Comparison of ENCODE assay signal across 12 mouse cellular contexts in the genomic region with DNA sequence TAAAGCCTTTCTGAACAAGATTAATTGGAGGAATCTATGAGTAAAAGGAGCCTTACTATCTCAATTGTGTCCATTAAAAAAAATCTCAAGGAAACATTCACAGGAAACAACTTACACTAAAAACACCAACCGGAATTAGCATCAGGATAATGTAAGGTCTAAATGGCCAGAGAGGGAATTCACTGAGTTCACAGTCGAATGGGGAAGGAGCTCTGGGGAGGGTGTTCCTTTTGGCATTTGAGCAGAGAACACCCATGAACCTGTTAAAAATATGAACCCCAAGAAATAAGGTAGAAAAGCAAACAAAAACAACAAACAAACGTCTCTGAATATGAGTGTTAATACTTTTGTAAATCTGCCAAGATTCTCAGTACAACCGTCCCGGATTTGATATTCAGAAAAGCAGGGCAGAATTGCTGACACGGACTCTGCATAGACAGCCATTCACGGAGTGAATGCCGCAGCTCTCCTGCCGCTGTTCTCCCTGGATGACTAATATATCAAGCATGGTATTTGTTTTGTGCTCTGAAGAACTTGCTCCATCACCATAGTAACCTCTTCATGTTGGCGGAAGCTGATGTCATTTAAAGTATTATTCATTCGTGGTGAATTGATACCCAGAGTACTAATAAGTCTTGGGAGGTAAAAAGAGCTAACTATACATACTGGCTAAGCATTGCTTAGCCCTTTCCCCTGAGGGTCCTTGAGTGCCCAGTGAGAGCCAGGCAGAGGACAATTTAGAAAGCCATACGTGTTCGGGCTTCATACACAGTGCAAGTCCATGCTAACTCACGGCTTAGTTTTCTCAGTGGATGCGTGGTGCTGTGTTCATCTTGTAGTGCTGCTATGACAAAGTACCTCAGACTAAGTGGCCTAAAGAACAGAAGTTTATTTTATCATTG. TPM values are rescaled to one million over a fixed set of nuclear protein-coding genes. Genes with fewer than 3 reads are reported as not detected.
DNase-seq lines count a peak whose midpoint lies in the region; ATAC-seq and TF ChIP-seq lines count a peak whose summit lies in the region.
"Had no signal": no experiment of that assay in that cellular context is flagged by ENCODE, and none has a peak within 500 bp of the region (broad histone marks: within the 10 kb centered on the region; RNA-seq: fewer than 3 reads in every experiment).

No protein-coding gene starts in this region.

- in situ Hi-C loops in ES-E14 (cut with MboI; ENCODE audit: low sequenced_read_pairs in 2 of 2, unreplicated experiment in 2 of 2) = no loop called here

- 64% methylated on average over 15 of the region's 15 CpGs for WGBS in intestine, embryonic 14.5 days
- WGBS in intestine, embryonic 15.5 days = 56% methylated on average over 15 of the region's 15 CpGs
- 44% methylated on average over 15 of the region's 15 CpGs for WGBS in hindbrain, embryonic 12.5 days

- H3K27ac ChIP-seq in intestine, embryonic 14.5 days (ENCODE audit: low read depth) = no peak overlapping the region
- no peak overlapping the region for H3K27ac ChIP-seq in intestine, embryonic 15.5 days
- no peak overlapping the region for H3K27ac ChIP-seq in ES-E14 (ENCODE audit: insufficient read depth, low read depth, low read length, poor library complexity, severe bottlenecking)
- no peak overlapping the region for H3K27ac ChIP-seq in hindbrain, embryonic 12.5 days
- H3K27ac ChIP-seq: heart, embryonic 15.5 days; macrophage had no signal

- no peak for DNase-seq in intestine, embryonic 14.5 days (ENCODE audit: low spot score)
- no peak for DNase-seq in ES-E14 (ENCODE audit: low read depth, low spot score)
- peak; percentile 8 for DNase-seq in lung, postnatal 10 days
- DNase-seq in ovary, postnatal 10 days (ENCODE audit: low spot score) = no peak
- DNase-seq in heart, postnatal 25 days (ENCODE audit: low spot score) = no peak
- DNase-seq in gastrocnemius, postnatal 36 days = no peak
- DNase-seq: cerebellum, adult 9-10 months; thymus, postnatal 14 days had no signal

- H3K4me3 ChIP-seq in intestine, embryonic 14.5 days (ENCODE audit: low read depth, low read length) = no peak overlapping the region
- H3K4me3 ChIP-seq in intestine, embryonic 15.5 days (replicated peaks) = no peak overlapping the region
- no peak overlapping the region for H3K4me3 ChIP-seq in ES-E14 (ENCODE audit: insufficient read depth in 1 of 2, low read depth in 1 of 2, low read length in 2 of 2, poor library complexity in 1 of 2, severe bottlenecking in 1 of 2)
- no peak overlapping the region for H3K4me3 ChIP-seq in hindbrain, embryonic 12.5 days
- H3K4me3 ChIP-seq: heart, embryonic 15.5 days had no signal

- intact Hi-C loops in heart, postnatal 25 days (cut with DNase I) = no loop called here
- intact Hi-C loops in gastrocnemius, postnatal 36 days (cut with DNase I) = no loop called here

- 0 out of 2 replicates have a peak, but pooled peaks have one; percentile 47 for ATAC-seq in intestine, embryonic 14.5 days (replicated peaks; ENCODE audit: low FRiP score, low TSS enrichment, low read depth)
- ATAC-seq in intestine, embryonic 15.5 days = no peak
- peak; percentile 46; the same call in 1 of the 2 replicates for ATAC-seq in hindbrain, embryonic 12.5 days (ENCODE audit: low FRiP score)

- H3K4me1 ChIP-seq in intestine, embryonic 14.5 days (replicated peaks; ENCODE audit: control insufficient read depth, insufficient read depth, low read length) = no peaks in the 10 kb centered on the region
- no peaks in the 10 kb centered on the region for H3K4me1 ChIP-seq in intestine, embryonic 15.5 days (replicated peaks)
- H3K4me1 ChIP-seq in ES-E14 (ENCODE audit: control insufficient read depth in 2 of 2, insufficient read depth in 2 of 2, low read length in 2 of 2, poor library complexity in 1 of 2) = no peaks in the 10 kb centered on the region
- H3K4me1 ChIP-seq in hindbrain, embryonic 12.5 days = peaks cover 4% of the 10 kb centered on the region; the same call in 1 of the 2 replicates
- H3K4me1 ChIP-seq: heart, embryonic 15.5 days had no signal

- no peaks in the 10 kb centered on the region for H3K36me3 ChIP-seq in intestine, embryonic 14.5 days (ENCODE audit: control insufficient read depth, insufficient read depth, low read length)
- H3K36me3 ChIP-seq in intestine, embryonic 15.5 days = no peaks in the 10 kb centered on the region
- H3K36me3 ChIP-seq in ES-E14 (ENCODE audit: control insufficient read depth, insufficient read depth, low read length, poor library complexity, severe bottlenecking) = no peaks in the 10 kb centered on the region
- H3K36me3 ChIP-seq in hindbrain, embryonic 12.5 days = no peaks in the 10 kb centered on the region
- H3K36me3 ChIP-seq: heart, embryonic 15.5 days had no signal

- no peak overlapping the region for H3K9ac ChIP-seq in intestine, embryonic 14.5 days (ENCODE audit: low read length)
- H3K9ac ChIP-seq in intestine, embryonic 15.5 days = no peak overlapping the region
- H3K9ac ChIP-seq in ES-E14 (ENCODE audit: insufficient read depth, low read depth, low read length, poor library complexity, severe bottlenecking) = no peak overlapping the region
- no peak overlapping the region for H3K9ac ChIP-seq in hindbrain, embryonic 12.5 days
- H3K9ac ChIP-seq: heart, embryonic 15.5 days had no signal

- H3K27me3 ChIP-seq in intestine, embryonic 14.5 days (replicated peaks; ENCODE audit: control insufficient read depth, insufficient read depth, low read length) = no peaks in the 10 kb centered on the region
- H3K27me3 ChIP-seq in intestine, embryonic 15.5 days (replicated peaks) = no peaks in the 10 kb centered on the region
- H3K27me3 ChIP-seq in hindbrain, embryonic 12.5 days = no peaks in the 10 kb centered on the region
- H3K27me3 ChIP-seq: heart, embryonic 15.5 days had no signal

- no peak overlapping the region for H3K4me2 ChIP-seq in intestine, embryonic 14.5 days (ENCODE audit: low read length)
- no peak overlapping the region for H3K4me2 ChIP-seq in intestine, embryonic 15.5 days (replicated peaks)
- no peak overlapping the region for H3K4me2 ChIP-seq in hindbrain, embryonic 12.5 days (replicated peaks)
- H3K4me2 ChIP-seq: heart, embryonic 15.5 days had no signal

- no peaks in the 10 kb centered on the region for H3K9me3 ChIP-seq in intestine, embryonic 14.5 days (ENCODE audit: control insufficient read depth, low read length)
- no peaks in the 10 kb centered on the region for H3K9me3 ChIP-seq in intestine, embryonic 15.5 days
- no peaks in the 10 kb centered on the region for H3K9me3 ChIP-seq in ES-E14 (ENCODE audit: control insufficient read depth, insufficient read depth, low read depth, low read length)
- H3K9me3 ChIP-seq in hindbrain, embryonic 12.5 days (replicated peaks) = peaks cover 7% of the 10 kb centered on the region; the same call in 1 of the 2 replicates
- H3K9me3 ChIP-seq: heart, embryonic 15.5 days had no signal

TF ChIP-seq in ES-E14, 5 proteins besides CTCF, POLR2A, EP300 and RAD21:
- TF ChIP-seq MAFK (IDR thresholded peaks at IDR 0.05; ENCODE audit: insufficient read depth, low read depth, low read length) = 0 out of 2 replicates have a peak, but pooled peaks have one; percentile 9
- no peak for TF ChIP-seq ZC3H11A (IDR thresholded peaks at IDR 0.05; ENCODE audit: borderline replicate concordance, low read depth, low read length)

RNA-seq across cellular contexts. Expression of a gene that starts 22.9 kb away (rescaled TPM):
- 0.26 and 0.27 TPM in 2 replicates for polyA plus RNA-seq in intestine, embryonic 14.5 days (2014; fragmentation: Nextera tagmentation; extraction: Ambion mirVana)
- polyA plus RNA-seq in intestine, embryonic 15.5 days (2015; fragmentation: Nextera tagmentation; extraction: Ambion mirVana) = 0.13 and 0.16 TPM in 2 replicates
- 0.09 TPM in 1 of 2 replicates, not detected in the other for total RNA-seq in ES-E14 (2012; rRNA removed)
- polyA plus RNA-seq in hindbrain, embryonic 12.5 days (2016; fragmentation: Nextera tagmentation; extraction: Ambion mirVana) = 3.7 and 4.3 TPM in 2 replicates
- total RNA-seq in heart, postnatal 25 days (2021) = 1 to 10 TPM; 7.4 to 9.1 TPM
- under 1 TPM; 0.31 to 0.86 TPM for total RNA-seq in gastrocnemius, postnatal 36 days (2021)
- polyA plus RNA-seq: macrophage had no signal
